Mouse (Mus musculus) stomach, postnatal 0 days (tissue): ENCODE data around the gene Mllt6. TPM values are rescaled to one million over a fixed set of nuclear protein-coding genes. Genes with fewer than 3 reads are reported as not detected.
A peak's percentile ranks its signal among the peaks of the same experiment; 100 is the strongest.

ENCODE experiments used
- ATAC-seq: fragments of 200-750 bp; cut with Nextera tagmentation; 2 replicates; pipeline ENCODE4 v1.8.0; 2017; ENCODE audit not compliant: low FRiP score, low TSS enrichment
- DNase-seq: peaks from one replicate; pipeline ENCODE4 v3.0.0-alpha.2; 2016; ENCODE audit warnings: low spot score
- H3K27ac ChIP-seq: fragments of 300-500 bp; sonication (generic); replicated peaks from 2 replicates; pipeline ENCODE4 v1.5.1; 2014; ENCODE audit warnings: mild to moderate bottlenecking, control low read depth
- H3K27me3 ChIP-seq: fragments of 300-500 bp; sonication (generic); 2 replicates; pipeline ENCODE4 v1.6.1; 2014; ENCODE audit warnings: low read length; ENCODE audit not compliant: control insufficient read depth, insufficient read depth
- H3K36me3 ChIP-seq: fragments of 300-500 bp; sonication (generic); 2 replicates; pipeline ENCODE4 v1.6.1; 2014; ENCODE audit warnings: low read length, mixed read lengths; ENCODE audit not compliant: control insufficient read depth, insufficient read depth
- H3K4me1 ChIP-seq: fragments of 300-500 bp; sonication (generic); replicated peaks from 2 replicates; pipeline ENCODE4 v1.6.1; 2014; ENCODE audit warnings: antibody characterized with exemption; ENCODE audit not compliant: control insufficient read depth, insufficient read depth
- H3K4me2 ChIP-seq: fragments of 300-500 bp; sonication (generic); replicated peaks from 2 replicates; pipeline ENCODE4 v1.6.1; 2014; ENCODE audit warnings: low read depth, mild to moderate bottlenecking, control low read depth, moderate library complexity
- H3K4me3 ChIP-seq: fragments of 300-500 bp; sonication (generic); 2 replicates; pipeline ENCODE4 v1.5.1; 2014; ENCODE audit warnings: low read depth, low read length, control low read depth
- H3K9ac ChIP-seq: fragments of 300-500 bp; sonication (generic); 2 replicates; pipeline ENCODE4 v1.6.1; 2014; ENCODE audit warnings: mild to moderate bottlenecking, low read length, control low read depth, mixed read lengths
- H3K9me3 ChIP-seq: fragments of 300-500 bp; sonication (generic); 2 replicates; pipeline ENCODE4 v1.6.1; 2016; ENCODE audit warnings: low read length; ENCODE audit not compliant: control insufficient read depth
- CTCF ChIP-seq: IDR thresholded peaks from 2 replicates; pipeline ENCODE4 v1.5.1; 2016; ENCODE audit warnings: antibody characterized with exemption, low read depth, mild to moderate bottlenecking, moderate library complexity
- EP300 ChIP-seq: optimal IDR thresholded peaks from 2 replicates; pipeline ENCODE3; 2016; ENCODE audit warnings: antibody characterized with exemption
- WGBS: fragments of 180-500 bp; shearing (Covaris S2); extraction: QIAGEN DNeasy Blood & Tissue Kit; methylation state at CpG from one replicate; pipeline ENCODE4 v1.1.7; 2014; 5-methylcytosine and 5-hydroxymethylcytosine counted together
- polyA plus RNA-seq: library from polyadenylated mRNA; unstranded; fragments of >200 nt; fragmentation: Nextera tagmentation; extraction: Ambion mirVana; gene quantifications from 2 replicates; pipeline ENCODE4 v1.2.1, GENCODE M21; 2015

Gene Mllt6
- polyA plus RNA-seq, 1 experiment from 2014 or later = 1.1 TPM

DNA sequence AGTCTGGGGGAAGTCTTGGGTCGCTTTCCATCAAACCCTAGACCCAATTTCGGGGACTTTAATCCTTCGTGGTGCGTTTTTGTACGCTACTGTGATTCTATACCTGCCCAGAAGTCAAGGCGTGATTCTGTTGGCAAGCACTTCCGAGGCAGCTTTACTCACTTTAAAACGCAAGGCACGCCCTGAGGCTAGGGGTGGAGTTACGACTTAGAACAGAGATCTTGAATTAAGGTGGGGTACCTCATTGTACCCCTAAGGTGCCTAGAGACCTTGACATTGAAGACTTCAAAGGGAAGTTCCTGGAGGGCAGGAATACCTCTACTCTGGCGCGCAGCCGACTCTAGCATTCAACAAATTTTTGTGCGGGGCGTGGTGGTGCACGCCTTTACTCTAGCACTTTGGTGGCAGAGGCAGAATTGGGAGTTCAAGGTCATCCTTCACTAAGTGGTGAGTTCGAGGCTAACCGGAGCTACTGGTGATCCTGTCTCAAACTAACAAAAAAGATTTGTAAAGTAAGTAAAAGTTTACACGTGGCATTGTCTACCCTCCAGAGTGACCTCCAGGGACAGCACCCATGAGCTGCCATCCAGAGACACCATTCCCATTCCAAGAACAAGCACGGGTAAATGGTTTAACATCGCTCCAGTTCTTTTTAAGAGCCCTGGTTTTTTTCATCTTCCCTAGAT is 864 bp upstream of the Mllt6 start:
- peak overlapping the region; percentile 75 for H3K9ac ChIP-seq
- H3K4me2 ChIP-seq = peak overlapping the region; percentile 89
- 0 out of 2 replicates have a peak, but pooled peaks cover 11% of the 10 kb centered on the region for H3K4me1 ChIP-seq
- ATAC-seq = peak; percentile 10
- H3K27me3 ChIP-seq = no peaks in the 10 kb centered on the region
- no peak for TF ChIP-seq CTCF
- no peak for TF ChIP-seq EP300
- WGBS = 4% methylated on average over 21 of the region's 21 CpGs
- 0 out of 2 replicates have a peak, but pooled peaks cover 2% of the 10 kb centered on the region for H3K36me3 ChIP-seq
- no peaks in the 10 kb centered on the region for H3K9me3 ChIP-seq
- peak; percentile 71 for DNase-seq
- peak overlapping the region; percentile 92 for H3K27ac ChIP-seq
- peak overlapping the region; percentile 75 for H3K4me3 ChIP-seq

DNA sequence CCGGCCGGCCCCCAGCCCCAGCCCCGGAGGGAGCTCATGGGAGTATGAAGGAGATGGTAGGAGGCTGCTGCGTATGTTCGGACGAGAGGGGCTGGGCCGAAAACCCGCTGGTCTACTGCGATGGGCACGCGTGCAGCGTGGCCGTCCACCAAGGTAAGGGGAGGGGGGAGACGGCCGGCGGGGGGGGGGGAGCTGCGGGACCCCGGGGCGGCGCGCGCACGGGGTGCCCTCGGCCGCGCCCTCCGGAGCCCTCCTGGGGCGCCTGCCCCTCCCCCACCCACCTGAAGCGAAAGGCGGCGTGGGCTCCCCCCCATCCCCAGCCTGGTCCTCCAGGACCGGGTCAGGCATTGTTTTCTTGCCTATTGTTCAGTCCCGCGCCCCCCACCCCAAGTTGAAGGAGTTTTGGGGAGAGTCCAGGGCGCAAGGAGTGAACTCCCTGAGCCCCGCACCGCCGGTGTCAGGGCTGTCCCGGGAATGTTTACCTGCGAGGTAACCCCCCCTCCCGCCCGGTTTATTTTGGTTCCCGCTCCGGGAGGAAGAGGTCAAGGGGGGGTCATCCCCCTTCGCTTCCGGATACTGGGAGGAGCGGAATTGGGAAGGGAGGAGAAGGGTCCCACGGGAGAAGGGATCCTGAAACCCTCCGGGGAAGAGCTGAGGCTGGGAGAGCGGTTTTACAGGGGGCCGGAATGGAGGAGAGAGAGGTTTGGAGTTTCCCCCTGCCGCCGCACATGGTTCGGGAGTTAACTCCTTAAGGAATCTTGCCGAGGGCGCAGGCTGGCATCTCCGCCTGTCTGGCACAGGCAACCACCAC is 519 bp downstream of the Mllt6 start:
- no peak for ATAC-seq
- Histone ChIP-seq H3K4me3 (peak overlapping the region; percentile 75), H3K27ac (peak overlapping the region; percentile 84), H3K9ac (peak overlapping the region; percentile 75), H3K36me3 (peaks cover 5% of the 10 kb centered on the region; the same call in 1 of the 2 replicates), H3K4me2 (peak overlapping the region; percentile 89), H3K27me3 (no peaks in the 10 kb centered on the region), H3K9me3 (no peaks in the 10 kb centered on the region), H3K4me1 (0 out of 2 replicates have a peak, but pooled peaks cover 11% of the 10 kb centered on the region)
- under 1% methylated on average over 33 of the region's 57 CpGs for WGBS
- TF ChIP-seq EP300 (no peak), CTCF (no peak)
- DNase-seq = peak; percentile 52

DNA sequence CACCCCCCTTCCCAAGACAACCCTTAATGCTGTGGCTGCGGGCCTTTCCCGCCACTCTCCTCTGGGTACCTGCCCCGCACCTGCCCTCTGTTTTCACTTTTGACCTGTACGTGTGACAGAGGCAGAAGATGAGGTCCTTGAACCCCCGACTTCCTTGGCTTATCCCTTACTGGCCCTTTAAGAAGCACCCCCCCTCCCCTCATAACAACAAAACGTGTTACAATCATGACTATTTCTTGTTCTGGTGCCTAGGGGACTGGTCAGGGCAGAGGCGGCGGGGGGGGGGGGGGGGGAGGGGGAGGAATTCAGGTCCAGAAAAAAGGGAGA is 1.1 kb downstream of the Mllt6 start:
- no peaks in the 10 kb centered on the region for H3K9me3 ChIP-seq
- H3K4me1 ChIP-seq = 0 out of 2 replicates have a peak, but pooled peaks cover 11% of the 10 kb centered on the region
- ATAC-seq = no peak
- 2% methylated on average over 6 of the region's 8 CpGs for WGBS
- peak overlapping the region; percentile 89 for H3K4me2 ChIP-seq
- H3K27me3 ChIP-seq = no peaks in the 10 kb centered on the region
- peaks cover 5% of the 10 kb centered on the region; the same call in 1 of the 2 replicates for H3K36me3 ChIP-seq
- H3K4me3 ChIP-seq = peak overlapping the region; percentile 75
- DNase-seq = no peak
- no peak for TF ChIP-seq CTCF
- no peak for TF ChIP-seq EP300
- H3K9ac ChIP-seq = peak overlapping the region; percentile 75
- H3K27ac ChIP-seq = peak overlapping the region; percentile 84; the same call in 1 of the 2 replicates

DNA sequence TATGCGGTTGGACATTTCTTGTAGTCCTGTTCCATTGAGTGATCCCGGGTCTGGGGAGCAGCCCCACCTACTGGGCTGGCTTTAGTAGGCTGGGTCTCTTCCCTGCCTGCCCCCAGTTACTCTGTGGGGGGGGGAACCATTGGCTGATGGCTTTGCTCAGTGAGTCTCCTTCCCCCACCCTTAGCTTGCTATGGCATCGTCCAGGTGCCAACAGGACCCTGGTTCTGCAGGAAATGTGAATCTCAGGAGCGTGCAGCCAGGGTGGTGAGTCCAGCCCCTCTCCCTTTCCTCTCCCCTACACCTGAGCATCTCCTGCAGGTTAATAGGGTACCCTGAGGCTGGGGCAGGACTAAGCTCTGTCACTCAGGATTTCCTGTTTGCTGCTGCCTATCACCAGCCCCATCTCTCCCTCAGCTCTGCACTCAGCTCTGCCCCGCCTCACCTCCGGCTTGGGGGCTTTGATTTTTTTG is 1.6 kb downstream of the Mllt6 start:
- 0 out of 2 replicates have a peak, but pooled peaks cover 9% of the 10 kb centered on the region for H3K4me1 ChIP-seq
- H3K4me3 ChIP-seq = peak overlapping the region; percentile 75
- TF ChIP-seq CTCF = peak; percentile 48
- no peak for TF ChIP-seq EP300
- WGBS = 32% methylated on average over 6 of the region's 6 CpGs
- ATAC-seq (no peak), DNase-seq (peak; percentile 42)
- H3K9ac ChIP-seq = 0 out of 2 replicates have a peak overlapping the region, but pooled peaks have one; percentile 8
- no peaks in the 10 kb centered on the region for H3K27me3 ChIP-seq
- peak overlapping the region; percentile 89 for H3K4me2 ChIP-seq
- no peak overlapping the region for H3K27ac ChIP-seq
- H3K36me3 ChIP-seq = peaks cover 5% of the 10 kb centered on the region; the same call in 1 of the 2 replicates
- no peaks in the 10 kb centered on the region for H3K9me3 ChIP-seq

DNA sequence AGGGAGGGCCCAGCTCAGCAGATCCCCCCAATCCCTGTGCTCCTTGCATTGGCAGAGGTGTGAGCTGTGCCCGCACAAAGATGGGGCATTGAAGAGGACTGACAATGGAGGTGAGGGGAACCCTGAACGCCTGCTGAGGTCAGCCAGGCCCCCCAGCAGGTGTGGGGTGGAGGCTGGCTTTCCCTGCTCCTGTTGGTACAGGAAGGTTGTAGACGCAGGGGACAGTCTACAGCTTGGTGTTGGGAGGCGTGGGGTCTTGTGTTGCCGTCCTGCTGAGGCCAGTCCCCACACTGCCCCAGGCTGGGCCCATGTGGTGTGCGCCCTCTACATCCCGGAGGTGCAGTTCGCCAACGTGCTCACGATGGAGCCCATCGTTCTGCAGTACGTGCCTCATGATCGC is 2.2 kb downstream of the Mllt6 start:
- Histone ChIP-seq H3K27me3 (no peaks in the 10 kb centered on the region), H3K4me2 (no peak overlapping the region), H3K9me3 (no peaks in the 10 kb centered on the region), H3K4me1 (0 out of 2 replicates have a peak, but pooled peaks cover 9% of the 10 kb centered on the region), H3K9ac (no peak overlapping the region), H3K36me3 (peaks cover 5% of the 10 kb centered on the region; the same call in 1 of the 2 replicates), H3K27ac (no peak overlapping the region), H3K4me3 (no peak overlapping the region)
- DNase-seq (no peak), ATAC-seq (no peak)
- no peak for TF ChIP-seq CTCF
- TF ChIP-seq EP300 = no peak
- WGBS = 90% methylated on average over 13 of the region's 13 CpGs
